Mouse (Mus musculus): ENCODE data around the gene Gkn1. TPM values are rescaled to one million over a fixed set of nuclear protein-coding genes. Genes with fewer than 3 reads are reported as not detected.

The Gkn1 gene
- total RNA-seq, 2 experiments from 2014 or later = not detected

DNA sequence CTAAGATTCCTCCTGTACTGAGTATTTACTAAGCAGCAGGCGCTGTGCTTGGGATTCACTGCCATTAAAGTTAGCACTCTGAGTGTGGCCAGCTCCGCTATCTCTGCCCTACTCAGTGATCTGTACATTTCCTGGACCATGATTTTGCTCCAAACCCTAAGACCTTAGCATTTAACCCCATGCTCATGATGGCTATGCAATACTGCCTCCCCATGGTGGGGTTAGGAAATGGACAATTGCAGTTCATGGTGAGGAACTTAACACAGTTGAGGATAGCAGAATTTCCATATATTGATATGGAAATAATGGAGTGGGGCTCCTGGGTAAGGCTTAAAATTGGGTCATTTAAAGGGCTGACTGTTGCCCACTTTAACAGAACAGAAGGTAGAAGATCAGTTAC lies 27.4 kb downstream of the Gkn1 start:
- peak; percentile 21 to 64 for DNase-seq

DNA sequence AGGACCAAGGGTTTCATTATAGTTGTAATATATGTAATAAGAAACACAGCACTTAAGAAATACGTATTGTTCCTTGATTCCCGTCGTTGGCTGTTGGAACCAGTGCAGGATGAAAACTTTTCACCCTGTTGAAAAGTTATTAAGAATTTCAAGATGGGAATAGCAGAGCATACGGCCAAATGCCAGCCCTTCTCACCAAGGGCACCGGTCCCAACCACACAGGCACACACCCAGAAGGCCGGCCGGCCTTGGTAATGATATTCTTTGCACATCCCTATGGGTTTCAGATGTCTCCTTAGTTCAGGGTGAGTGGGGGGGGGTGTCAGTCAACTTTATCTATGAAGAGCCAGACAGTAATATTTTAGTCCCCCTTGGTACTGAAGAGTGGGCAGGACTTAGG lies 32.1 kb downstream of the Gkn1 start:
- no peak for DNase-seq

DNA sequence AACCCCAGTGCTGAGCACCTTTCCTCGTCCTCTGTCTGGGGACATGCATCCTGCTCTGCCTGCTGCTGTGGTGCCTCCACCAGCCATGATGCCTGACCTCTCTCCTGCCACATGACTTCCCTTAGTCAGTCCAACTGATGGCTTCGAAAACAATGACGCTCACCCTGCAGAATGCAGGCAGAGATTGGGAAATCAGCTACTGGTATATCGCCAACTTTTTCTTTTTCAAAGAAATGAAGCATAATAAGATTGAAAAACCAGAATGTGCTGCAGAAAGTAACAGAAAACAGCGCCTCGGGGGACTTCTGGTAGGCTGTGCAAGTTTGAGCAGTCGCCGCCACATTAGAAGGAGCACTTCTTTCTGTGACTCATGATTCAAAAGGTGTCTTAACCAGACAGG lies 33.8 kb downstream of the Gkn1 start:
- peak; percentile 72 to 77 for DNase-seq

DNA sequence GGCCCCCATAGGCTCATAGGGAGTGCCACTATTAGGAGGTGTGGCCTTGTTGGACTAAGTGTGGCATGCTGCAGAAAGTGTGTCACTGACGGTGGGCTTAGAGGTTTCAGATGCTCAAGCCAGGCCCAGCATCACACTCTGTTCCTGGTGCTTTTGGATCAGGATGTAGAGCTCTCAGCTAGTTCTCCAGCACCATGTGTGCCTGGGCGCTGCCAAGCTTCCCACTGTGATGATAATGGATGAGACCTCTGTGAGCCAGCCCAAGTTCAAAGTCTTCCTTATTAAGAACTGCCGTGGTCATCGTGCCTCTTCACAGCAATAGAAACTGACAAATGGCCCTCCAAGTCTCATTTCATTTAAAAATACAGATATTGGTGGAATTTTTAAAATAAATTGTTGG lies 38.0 kb downstream of the Gkn1 start:
- no peak for DNase-seq

DNA sequence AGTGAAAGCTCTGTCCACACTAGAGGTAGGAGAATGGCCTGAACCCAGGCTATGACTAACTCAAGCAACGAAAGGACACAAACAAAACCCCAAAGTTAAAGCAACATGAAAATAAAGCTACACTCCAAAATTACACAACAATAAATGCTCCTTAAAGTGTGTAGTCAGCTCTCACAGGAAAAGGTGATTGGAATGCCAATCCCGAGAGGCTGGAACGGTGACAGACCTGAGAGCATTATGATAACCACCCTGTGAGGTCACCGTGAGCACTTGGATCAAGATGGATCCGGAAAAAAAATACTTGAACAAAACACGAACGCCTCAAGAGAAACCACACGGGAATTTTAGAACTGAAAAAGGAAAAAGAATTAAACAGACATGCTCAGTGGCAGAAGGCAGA lies 46.3 kb downstream of the Gkn1 start:
- peak in 1 of 2 experiments; percentile 18 for DNase-seq

DNA sequence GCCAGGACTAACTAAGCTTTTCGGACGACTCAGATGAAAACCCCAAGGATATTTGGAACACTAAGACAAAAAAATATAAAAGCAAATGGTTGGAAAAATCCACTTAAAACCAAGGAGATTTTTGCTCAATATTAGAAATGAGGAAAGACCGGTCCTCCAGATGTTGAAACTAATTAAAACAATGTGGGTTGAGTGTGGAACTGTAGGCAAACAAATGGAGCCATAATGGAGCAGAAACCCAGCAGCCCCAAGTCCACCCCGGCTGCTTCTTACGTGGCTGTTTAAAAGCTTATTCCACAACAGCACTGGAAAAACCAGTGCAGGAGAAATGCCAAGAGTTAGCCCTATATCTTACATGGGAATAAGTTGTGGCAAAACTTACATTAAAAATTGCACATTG lies 48.0 kb downstream of the Gkn1 start:
- DNase-seq = no peak

DNA sequence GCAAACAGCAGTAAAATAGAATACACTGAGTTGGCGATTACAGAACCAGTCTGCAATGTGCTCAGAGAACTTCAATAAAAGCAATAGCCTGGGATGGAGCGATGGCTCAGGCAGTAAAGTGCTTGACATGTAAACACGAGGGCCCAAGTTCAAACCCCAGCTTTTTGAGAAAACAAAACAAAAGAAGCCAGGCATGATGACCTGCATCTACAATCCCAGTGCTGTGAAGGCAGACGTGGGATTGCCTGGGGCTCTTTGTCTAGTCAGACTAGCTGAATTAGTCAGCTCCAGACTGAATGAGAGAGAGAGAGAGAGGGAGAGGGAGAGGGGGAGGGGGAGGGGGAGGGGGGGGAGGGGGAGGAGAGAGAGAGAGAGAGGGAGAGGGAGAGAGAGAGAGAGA lies 48.8 kb downstream of the Gkn1 start:
- DNase-seq = no peak

Other genes starting within 250 kb of the Gkn1 start
- gene D6Ertd527e, start 246.2 kb downstream of the Gkn1 start, total RNA-seq (2021) = not detected
- 1 to 10 TPM; 6.5 to 7.6 TPM for gene Antxr1, start 15.1 kb downstream of the Gkn1 start, total RNA-seq (2021)
- gene Gkn2, start 22.4 kb upstream of the Gkn1 start, total RNA-seq (2021) = not detected
- gene Gkn3, start 38.0 kb upstream of the Gkn1 start, total RNA-seq (2021) = 1 to 10 TPM in 1 of 2 experiments, under 1 TPM in 1; 0.74 to 2.0 TPM
- 10 to 100 TPM; 33.7 to 46.0 TPM for gene Bmp10, start 78.1 kb upstream of the Gkn1 start, total RNA-seq (2021)
- 1 to 10 TPM; 4.5 to 4.7 TPM for gene Arhgap25, start 182.3 kb upstream of the Gkn1 start, total RNA-seq (2021)
- gene Prokr1, start 239.8 kb upstream of the Gkn1 start, total RNA-seq (2021) = under 1 TPM; 0.46 to 0.69 TPM